Mouse (Mus musculus): ENCODE results near the gene Tmem50b.

DNA sequence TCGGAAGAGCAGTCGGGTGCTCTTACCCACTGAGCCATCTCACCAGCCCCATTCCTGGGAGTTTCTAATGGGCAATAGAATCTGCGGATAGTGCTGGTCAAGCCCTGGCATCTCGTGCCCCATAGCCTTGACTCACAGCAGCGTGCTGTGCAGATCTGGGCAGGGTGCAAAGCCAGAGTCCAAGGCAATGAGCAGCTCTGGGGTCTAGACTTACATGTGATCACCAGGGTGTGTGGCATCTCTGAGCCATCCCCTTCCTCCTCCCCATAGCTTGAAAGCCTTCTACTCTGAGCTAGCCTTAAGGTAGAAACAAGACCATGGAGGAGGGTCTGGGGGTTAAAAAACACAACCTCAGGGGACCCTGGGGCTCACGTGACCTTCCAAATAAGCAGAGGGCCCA is 71.3 kb downstream of the Tmem50b start:
- TF ChIP-seq CTCF (IDR thresholded peaks at IDR 0.05; ENCODE audit: borderline replicate concordance, insufficient read depth, low read length), result no peak
- TF ChIP-seq POLR2A (IDR thresholded peaks at IDR 0.05; ENCODE audit: low read depth, low read length), result no peak
